Mouse (Mus musculus) urinary bladder, adult 2 months (tissue): Measurements from ENCODE around the gene Ssh3. TPM values are rescaled to one million over a fixed set of nuclear protein-coding genes. Genes with fewer than 3 reads are reported as not detected.

Source experiments
- DNase-seq: peaks from one replicate; pipeline ENCODE4 v3.0.0; 2022; ENCODE audit warnings: low spot score
- polyA plus RNA-seq: library from polyadenylated mRNA; depleted of rRNA; stranded (reverse); fragments of >200 nt; gene quantifications from 2 replicates; pipeline ENCODE4 v1.2.3, GENCODE M21; 2012

Gene Ssh3
- polyA plus RNA-seq, 1 experiment = 90.8 TPM

DNA sequence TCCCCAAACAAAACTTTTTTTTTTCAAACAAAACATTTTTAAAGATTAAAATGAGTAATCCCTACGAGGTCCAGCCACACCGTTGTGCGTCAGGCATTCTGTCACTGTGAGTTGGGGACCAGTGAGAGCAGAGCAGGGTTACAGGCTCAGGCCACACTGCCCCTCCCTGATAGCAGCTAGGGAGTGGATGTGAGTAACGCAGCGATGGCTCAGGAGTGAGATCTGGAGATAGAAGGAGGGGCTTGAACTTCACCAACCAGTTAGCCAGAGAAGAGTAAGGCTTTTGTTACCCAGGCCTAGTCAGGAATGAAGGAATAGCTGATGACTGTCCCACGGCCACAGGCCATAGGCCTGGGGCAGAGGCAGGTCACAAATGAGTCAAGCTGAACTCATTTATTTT is 24.2 kb downstream of the Ssh3 start:
- no peak for DNase-seq

DNA sequence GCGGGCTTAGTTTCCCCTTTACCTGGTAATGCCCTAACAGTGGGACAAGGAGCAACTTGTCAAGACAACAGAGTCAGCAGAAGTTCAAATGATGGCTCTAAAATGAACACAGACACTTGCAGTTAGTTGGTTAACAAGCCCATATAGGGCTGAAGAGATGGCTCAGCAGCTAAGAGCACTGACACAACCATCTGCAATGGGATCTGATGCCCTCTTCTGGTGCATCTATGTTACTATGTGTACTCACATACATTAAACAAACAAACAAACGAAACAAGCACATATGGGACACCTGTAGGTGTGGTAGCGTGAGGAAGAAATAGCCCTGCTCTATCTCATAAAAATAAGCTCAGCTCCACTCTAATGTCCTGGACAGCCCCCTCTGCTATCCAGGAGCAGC is 26.6 kb downstream of the Ssh3 start:
- DNase-seq = no peak

DNA sequence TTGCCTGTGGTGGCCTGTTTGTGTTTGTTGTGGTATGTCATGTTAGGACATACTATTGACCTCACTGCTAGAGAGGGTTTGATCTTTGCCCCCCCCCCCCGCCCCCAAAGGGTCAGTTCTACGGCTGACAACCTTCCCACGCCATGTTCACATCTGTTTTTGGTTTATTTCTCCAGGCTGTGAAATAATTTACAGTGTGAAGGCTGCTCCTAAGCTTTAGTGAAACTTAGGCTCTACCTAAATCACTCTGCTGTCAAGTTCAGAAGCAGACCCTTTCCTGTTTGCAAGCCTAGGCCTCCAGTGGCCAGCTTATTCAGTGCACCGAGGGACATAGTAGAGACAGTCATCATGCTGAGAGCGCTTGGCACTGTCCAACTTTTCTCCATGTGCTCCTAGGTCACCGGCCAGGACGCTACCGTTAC is 28.7 kb downstream of the Ssh3 start:
- no peak for DNase-seq

DNA sequence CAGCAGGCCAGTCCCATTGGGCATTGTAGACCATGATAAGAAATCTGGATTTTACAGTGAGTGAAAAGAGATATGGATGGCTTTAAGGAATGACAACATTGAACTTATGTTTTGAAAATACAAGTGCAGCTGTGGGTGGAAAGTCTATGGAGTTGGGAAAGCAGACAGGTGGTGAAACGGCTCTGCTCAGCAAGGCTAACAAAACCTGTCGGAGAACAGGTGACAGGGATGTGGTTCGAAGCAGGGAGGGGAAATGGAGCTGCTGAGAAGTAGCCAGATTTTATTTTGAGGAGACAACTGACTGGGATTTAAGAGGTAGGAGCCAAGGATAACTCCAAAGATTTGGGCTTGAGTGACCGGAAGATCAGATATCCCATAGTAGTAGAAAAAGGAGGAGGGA is 34.4 kb downstream of the Ssh3 start:
- DNase-seq = no peak

DNA sequence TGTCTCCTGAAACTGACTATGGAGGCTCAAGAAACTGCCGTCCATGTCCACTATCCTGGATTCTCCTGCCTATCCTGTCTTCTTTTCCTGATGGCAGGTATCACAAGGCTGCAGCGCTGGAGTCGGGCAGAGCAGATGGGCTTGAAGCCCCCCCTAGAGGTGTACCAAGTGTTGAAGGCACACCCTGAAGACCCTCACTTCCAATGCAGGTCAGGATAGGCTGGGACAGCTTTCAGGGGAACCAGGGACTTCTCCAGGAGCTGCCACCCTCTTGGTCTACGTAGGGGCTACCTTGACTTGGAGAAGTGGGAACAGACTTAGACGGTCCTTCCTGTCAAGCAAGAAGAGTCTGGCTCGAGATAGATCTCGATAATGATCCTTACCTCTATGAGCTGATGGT is 36.3 kb downstream of the Ssh3 start:
- no peak for DNase-seq

DNA sequence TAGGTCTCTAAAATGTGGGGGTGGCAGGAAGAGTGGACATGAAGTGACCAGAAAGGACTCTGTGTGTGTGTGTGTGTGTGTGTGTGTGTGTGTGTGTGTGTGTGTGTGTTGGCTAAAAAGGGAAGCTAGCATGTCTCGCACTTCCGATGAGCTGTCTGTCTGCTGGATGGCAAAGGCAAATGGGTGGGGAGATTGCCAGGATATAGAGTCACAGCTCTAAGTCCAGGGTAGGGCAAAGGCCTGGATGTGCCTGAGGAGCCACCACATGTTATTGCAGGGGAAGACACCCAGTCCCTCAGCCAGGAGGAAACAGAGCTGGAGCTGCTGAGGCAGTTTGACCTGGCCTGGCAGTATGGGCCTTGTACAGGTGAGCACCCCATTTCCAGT is 36.8 kb downstream of the Ssh3 start:
- no peak for DNase-seq

DNA sequence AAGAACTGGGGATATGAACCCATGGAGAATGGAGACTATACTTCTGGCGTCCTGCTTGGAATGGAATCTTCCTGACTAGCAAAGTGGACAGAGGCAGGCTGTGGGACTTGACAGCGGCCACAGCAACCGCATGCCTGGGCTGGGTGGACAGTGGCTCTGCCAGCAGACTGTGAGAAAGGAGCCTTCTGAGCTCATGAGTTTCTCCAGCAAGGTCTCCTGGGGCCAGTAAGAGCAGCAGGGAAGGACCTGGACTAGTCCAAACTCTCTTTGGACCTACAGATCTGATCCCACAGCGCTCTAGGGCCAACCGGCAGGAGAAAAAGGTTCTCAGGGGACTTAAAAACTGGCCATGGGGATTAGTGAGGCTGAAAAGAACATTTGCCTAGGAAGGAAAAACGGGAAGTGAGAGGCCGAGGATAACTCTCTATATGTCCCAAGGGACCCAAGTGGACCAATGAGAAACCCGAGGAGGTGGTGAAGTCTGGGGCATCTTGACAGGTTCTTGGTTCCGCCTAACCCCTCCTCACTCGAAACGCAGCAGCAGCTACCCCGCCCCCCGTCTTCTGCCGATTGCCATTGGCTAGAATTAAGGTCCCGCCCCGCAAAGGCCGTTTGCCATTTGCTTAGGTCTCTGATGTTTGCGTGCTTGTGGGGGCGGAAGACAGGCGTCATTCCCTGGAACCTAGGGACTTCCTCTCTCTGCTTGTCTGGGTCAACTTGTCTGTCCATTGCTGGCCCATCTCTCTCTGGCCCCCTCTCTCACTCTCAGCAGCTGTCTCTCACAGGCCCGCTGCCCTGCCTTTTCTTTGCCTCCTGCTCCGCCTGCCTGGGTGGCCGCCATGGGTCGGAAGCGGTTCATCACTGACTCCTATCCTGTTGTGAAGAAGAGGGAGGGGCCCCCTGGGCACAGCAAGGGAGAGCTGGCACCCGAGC is 37.5 kb downstream of the Ssh3 start, which contains the start of gene Pold4:
Gene Pold4, plus strand, starts transcription at position 647 of the 933 bp plus-strand sequence.
- peak; percentile 77 for DNase-seq

DNA sequence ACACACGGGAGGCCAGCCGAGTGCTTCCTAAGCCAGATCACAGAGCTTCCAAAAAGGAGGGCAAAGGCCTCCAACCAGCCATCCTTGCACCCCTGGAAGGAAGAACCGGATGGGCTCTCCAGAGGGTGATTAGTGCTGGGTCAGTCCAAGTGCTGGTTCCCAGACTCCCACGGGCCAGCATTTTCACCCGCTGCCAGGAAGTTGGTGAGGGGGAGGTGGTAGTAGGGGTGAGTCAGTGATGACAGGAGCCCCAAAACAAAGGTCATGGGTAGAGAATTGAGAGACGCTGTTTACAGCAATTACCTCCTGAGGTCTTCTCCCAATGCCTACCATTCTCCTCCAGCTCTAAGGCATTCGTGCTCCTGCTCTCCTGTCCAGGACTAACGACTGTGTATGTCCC is 38.6 kb downstream of the Ssh3 start:
- no peak for DNase-seq

DNA sequence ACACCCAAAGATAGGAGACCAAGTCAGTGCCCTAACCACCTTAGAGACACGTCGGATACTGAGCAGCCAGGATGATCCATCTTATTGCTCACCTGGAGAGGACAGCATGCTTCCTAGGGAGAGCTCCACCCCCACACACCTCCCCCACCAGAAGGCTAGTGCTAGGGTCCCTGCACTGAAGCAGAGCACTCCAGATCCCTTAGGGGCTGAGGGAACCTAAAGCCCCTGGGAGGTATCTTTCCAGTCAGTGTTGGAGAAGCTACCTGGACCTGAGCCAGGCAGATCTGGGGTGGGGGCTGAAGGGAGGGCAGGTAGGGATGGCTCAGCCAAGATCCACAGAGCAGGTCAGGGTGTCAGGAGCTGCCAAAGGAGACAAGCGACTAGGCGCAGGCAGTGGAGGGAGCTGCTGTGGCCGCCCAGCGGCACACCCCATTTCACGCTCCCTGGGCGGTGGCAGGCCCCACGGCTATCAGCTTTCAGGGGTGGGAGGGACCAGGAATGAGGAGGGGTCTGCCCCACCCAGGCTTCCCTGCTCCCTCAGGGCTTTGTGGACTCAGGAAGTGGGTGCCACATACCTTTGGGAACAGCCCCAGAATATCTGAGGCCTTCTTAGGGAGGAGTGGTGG is 39.4 kb downstream of the Ssh3 start:
- DNase-seq = no peak

DNA sequence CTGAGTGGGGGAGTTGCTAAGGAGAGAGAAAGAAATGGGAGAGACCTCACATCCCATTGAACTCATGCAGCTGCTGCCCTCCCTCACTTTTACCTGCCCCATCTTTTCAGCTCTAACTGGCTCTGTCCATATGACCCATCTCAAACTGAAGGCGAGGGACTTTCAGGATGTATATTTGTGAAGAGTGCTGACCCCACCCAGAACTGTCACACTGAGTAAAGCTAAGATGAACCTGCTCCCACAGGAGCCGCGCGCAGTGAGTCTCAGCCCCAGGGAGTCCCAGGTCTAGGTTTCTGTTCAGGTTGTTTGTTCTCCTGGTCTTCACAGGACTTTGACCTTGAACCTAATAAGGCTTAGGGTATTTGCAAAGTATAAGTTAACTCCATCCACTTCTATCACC is 40.1 kb downstream of the Ssh3 start:
- DNase-seq = no peak

DNA sequence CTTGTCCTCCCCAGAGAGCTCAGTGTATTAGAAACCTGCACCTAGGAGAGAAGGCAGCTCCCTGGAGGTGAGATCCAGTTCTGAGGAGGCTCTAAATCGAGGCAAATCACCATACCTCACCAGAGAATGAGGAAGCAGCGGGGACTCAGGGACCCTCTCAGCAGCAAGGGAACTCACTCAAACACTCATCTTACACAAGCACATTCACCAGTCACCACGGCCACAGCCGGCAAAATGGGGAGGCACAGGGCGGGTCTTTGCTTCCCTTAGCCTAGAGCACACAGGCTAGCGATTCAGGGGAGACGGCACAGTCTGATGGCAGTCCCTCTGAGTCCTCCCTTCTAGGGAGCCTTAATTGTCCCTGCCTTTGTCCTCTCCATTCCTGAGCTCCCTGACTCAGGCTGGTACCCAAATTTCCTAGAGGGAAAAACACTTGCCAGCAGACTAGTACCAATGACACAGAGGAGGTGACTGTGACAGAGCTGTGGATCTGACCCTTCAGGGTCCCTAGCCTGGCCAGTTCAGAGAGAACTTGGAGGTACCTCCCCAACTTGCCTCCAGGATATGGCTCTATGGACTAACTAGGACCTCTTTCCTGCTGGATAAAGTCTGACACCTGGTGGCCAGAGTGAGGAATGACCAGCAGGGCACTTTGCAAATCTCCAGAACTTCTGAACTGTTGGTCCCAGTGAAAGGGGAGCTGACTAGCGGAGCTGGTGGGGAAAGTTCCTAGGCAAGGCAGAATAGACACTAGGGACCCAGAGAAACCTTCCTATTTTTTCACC is 40.9 kb downstream of the Ssh3 start:
- DNase-seq = no peak

DNA sequence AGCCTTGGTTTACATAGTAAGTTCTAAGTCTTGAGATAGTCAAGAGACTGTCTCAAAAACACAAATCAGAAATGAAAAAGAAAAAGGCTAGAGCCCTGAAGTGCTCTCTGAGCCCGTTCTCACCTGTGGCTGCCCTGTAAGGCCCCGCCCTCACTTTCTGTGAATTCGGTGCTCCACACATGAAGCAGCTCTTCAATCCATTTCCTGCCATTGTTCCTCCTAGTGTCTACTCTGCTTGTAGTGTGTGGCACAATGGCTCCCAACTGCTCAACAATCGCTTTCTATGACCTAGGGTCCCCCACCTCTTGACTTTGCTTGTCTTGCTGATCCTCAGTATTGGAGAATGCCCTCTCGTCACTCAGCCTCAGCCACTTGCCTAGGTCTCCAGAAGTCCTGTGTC is 41.5 kb downstream of the Ssh3 start:
- no peak for DNase-seq

DNA sequence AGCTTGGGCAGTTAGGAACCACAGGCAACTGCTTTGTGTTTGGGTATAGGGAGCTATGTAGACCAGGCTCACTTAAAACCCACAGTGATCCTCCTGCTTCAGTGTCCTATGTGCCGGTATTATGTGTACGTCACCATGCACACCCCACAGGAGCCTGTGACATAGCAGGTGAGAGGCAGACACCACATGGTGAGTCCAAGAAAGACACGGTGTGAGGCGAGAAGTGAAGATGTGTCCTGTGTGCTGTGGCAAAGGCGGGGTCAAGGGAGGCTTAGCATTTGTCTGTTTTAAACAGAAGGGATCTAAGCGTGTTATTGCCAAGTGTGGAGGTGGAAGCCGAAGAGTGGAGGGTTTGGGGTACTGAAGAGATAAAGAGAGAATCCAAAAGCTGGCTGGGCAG is 42.2 kb downstream of the Ssh3 start:
- DNase-seq = no peak

DNA sequence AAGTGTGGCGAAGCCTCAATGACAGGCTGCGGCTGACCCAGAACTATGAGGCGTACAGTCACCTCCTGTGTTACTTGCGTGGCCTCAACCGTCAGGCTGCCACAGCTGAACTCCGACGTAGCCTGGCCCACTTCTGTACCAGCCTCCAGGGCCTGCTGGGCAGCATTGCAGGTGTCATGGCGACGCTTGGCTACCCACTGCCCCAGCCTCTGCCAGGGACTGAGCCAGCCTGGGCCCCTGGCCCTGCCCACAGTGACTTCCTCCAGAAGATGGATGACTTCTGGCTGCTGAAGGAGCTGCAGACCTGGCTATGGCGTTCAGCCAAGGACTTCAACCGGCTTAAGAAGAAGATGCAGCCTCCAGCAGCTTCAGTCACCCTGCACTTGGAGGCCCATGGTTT is 46.8 kb downstream of the Ssh3 start:
- no peak for DNase-seq

DNA sequence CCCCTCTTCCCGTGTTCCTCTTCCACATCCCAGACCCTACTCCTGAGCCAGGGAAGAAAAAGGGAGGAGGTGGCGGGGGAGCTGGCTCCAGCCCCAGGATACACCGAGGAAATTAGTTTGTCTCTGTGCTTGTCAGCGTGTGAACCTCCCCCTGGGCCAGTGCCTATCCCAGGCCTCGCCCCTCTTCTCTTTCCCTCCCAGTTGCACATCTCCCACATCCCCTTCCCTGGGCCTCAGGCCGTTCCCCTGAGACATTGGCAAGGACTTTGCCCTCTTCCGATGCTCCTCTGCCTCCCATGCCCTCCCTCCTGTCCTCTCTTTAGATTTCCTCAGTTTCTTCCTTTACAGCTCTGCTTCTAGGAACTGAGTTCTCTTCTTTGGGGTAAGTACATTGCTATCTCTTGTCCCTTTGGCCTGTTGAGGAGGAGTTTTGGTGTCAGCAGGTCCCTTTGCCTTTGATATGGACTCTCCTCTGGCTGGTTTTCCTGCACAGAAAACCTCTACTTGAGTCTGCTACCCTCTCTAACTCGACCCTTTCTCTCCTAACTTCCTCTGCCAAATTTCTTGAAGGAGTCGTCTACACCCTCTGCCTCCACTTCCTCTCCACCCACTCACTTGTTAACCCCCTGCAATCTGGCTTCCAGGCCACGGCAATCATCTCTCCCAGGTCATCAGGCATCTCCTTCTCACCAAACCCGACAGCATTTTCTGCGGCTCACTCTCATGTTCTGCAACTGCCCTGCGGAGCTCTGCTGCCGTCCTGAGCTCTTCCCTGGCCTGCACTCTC is 47.8 kb downstream of the Ssh3 start:
- no peak for DNase-seq

DNA sequence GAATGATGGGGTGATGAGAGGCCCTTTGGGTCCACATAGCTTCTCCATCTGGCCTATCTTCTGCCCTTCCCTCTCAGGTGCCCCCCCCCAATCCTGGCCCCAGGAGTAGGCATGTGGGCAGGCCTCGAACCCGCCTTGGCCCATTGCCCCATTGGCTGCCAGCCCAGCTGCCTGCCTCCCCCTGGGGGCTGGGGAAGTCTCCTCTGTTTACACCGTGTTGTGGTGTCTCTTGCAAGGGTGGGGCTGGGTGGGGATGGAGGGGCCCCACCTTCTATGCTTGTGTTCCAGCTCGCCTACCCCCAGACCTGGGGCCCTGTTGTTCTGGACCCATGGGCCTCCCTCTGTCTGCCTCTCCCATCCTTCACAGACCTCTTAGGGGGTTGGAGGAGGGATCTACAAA is 48.6 kb downstream of the Ssh3 start:
- DNase-seq = no peak

DNA sequence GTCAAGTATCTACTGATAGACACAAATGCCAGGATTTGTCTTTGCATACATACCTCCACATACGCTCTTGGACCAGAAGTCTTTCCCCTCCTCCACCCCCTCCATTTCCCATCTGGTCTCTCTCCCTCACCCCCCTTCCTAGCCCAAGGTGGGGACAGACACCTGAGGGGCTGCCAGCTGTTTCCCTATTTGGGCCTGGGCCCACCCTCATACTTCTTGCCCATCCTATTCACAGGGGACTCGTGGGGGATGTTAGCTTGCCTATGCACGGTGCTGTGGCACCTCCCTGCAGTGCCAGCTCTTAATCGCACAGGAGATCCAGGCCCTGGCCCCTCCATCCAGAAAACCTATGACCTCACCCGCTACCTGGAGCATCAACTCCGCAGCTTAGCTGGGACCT is 49.0 kb downstream of the Ssh3 start:
- DNase-seq = no peak

DNA sequence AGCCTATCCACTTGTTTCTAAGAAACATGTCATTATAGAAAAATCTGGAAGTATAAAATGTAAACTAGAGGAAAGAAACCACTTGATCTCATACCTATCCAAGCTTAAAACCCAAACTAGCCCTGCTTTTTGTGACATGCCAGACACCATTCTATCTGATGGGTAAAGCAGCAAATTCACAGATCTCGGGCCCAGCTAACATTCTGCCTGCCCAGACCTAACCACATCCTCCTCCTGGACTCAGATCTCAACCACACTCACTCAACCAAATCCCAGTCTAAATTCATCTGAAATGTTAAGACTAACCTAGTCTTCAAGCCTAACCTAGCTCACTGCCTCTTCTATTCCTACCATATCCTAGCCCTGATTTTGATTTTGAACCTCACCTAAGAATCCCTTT is 50.2 kb downstream of the Ssh3 start:
- DNase-seq = no peak

DNA sequence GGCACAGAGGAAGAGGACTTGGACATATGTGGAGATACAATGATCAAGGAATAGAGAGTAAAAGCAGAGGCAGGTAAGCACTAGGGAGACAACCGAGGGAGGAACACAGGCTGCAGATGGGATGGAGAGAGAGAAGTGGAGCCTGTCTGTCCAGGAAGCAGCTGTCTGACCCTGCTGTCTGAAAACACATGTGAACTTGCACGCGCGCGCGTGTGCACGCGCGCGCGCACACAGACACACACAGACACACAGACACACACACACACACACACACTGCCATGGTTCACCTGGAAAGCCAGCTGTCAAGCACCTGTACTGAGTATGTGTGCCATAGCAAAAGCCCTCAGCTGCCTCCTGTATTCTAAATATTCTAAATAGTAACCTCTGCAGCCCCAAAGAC is 50.7 kb downstream of the Ssh3 start:
- DNase-seq = no peak

DNA sequence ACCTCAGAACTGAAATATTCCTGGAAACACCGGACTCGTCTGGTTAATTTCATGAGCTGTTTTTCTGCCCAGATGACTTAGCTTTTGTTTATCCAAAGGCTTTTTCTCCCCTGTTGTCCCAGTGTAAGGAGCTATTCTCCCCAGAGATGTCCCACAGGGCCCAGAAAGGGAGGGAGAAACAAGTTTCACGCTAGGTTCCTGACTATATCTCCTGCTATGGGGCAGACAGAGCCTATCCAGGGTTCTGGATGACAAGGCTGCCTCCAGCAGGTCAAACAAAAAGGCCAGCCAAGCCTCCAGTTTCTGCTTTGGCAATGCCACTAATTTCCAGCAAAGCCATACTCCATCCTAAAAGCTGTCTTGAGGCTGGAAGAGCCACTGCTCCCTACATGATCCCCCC is 51.1 kb downstream of the Ssh3 start:
- no peak for DNase-seq

DNA sequence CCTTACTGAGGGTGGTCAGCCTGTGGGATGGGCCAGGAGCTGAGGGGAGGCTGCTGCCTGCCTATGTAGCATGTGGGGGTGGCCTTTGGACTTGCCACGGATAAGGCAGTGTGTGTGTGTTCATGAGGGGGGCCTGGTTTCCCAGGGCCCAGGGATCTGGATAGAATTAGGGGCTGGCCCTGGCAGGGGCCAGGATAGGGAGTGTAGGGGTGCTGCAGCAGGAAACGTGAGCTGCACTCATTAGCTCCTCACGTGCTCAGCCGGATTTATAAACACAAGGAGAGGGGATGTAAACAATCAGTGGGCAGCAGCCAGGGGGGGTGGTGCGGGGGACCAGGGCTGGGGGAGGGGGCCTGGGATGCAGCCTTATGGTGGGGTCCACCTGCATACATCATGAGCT is 51.8 kb downstream of the Ssh3 start:
- no peak for DNase-seq
